Mouse (Mus musculus) forebrain, embryonic 12.5 days (tissue): ENCODE data around the gene Lhfpl2. TPM values are rescaled to one million over a fixed set of nuclear protein-coding genes. Genes with fewer than 3 reads are reported as not detected.
A peak's percentile ranks its signal among the peaks of the same experiment; 100 is the strongest.

Source experiments
- ATAC-seq: fragments of 200-750 bp; cut with Nextera tagmentation; 2 replicates; pipeline ENCODE4 v1.8.0; 2017; ENCODE audit warnings: moderate TSS enrichment; ENCODE audit not compliant: low FRiP score
- H3K27ac ChIP-seq: fragments of 300-500 bp; sonication (generic); 2 replicates; pipeline ENCODE4 v1.5.1; 2016; ENCODE audit warnings: mild to moderate bottlenecking
- H3K27me3 ChIP-seq: fragments of 300-500 bp; sonication (generic); 2 replicates; pipeline ENCODE4 v1.6.1; 2016; ENCODE audit warnings: mild to moderate bottlenecking
- H3K36me3 ChIP-seq: fragments of 300-500 bp; sonication (generic); replicated peaks from 2 replicates; pipeline ENCODE4 v1.6.1; 2016; ENCODE audit warnings: mild to moderate bottlenecking
- H3K4me1 ChIP-seq: fragments of 300-500 bp; sonication (generic); 2 replicates; pipeline ENCODE4 v1.6.1; 2016
- H3K4me2 ChIP-seq: fragments of 300-500 bp; sonication (generic); 2 replicates; pipeline ENCODE4 v1.6.1; 2016; ENCODE audit warnings: mild to moderate bottlenecking, moderate library complexity
- H3K4me3 ChIP-seq: fragments of 300-500 bp; sonication (generic); replicated peaks from 2 replicates; pipeline ENCODE4 v1.5.1; 2016; ENCODE audit warnings: mild to moderate bottlenecking
- H3K9ac ChIP-seq: fragments of 300-500 bp; sonication (generic); 2 replicates; pipeline ENCODE4 v1.6.1; 2016; ENCODE audit warnings: mild to moderate bottlenecking
- H3K9me3 ChIP-seq: fragments of 300-500 bp; sonication (generic); 2 replicates; pipeline ENCODE4 v1.6.1; 2016
- WGBS: fragments of 180-500 bp; shearing (Covaris S2); methylation state at CpG from one replicate; pipeline ENCODE4 v1.1.7; 2016; 5-methylcytosine and 5-hydroxymethylcytosine counted together
- polyA plus RNA-seq: library from polyadenylated mRNA; unstranded; fragments of >200 nt; fragmentation: Nextera tagmentation; extraction: Ambion mirVana; gene quantifications from 2 replicates; pipeline ENCODE4 v1.2.1, GENCODE M21; 2016

Lhfpl2 gene
- polyA plus RNA-seq, 1 experiment from 2014 or later, result 21.3 TPM

GRCm38 (mm10) chr13:94154512-94155296 is 97.1 kb downstream of the Lhfpl2 start:
- Histone ChIP-seq H3K27me3 (no peaks in the 10 kb centered on the region), H3K4me1 (peaks cover 21% of the 10 kb centered on the region), H3K36me3 (no peaks in the 10 kb centered on the region), H3K9ac (no peak overlapping the region), H3K9me3 (no peaks in the 10 kb centered on the region), H3K27ac (no peak overlapping the region), H3K4me3 (no peak overlapping the region), H3K4me2 (no peak overlapping the region)
- ATAC-seq, result no peak
- 90% methylated on average over 15 of the region's 15 CpGs for WGBS

- Histone ChIP-seq H3K9me3 (no peaks in the 10 kb centered on the region), H3K27ac (no peak overlapping the region), H3K4me1 (peaks cover 20% of the 10 kb centered on the region), H3K4me3 (no peak overlapping the region), H3K27me3 (no peaks in the 10 kb centered on the region), H3K4me2 (no peak overlapping the region), H3K36me3 (no peaks in the 10 kb centered on the region), H3K9ac (no peak overlapping the region)
- no peak for ATAC-seq
- 53% methylated on average over 9 of the region's 9 CpGs for WGBS
These were observed 98.2 kb downstream of the Lhfpl2 start for GRCm38 (mm10) chr13:94155657-94156429.

GRCm38 (mm10) chr13:94158864-94159477 is 101.4 kb downstream of the Lhfpl2 start:
- H3K4me2 ChIP-seq, result no peak overlapping the region
- no peaks in the 10 kb centered on the region for H3K27me3 ChIP-seq
- H3K9me3 ChIP-seq, result no peaks in the 10 kb centered on the region
- 0 out of 2 replicates have a peak overlapping the region, but pooled peaks have one; percentile 21 for H3K9ac ChIP-seq
- H3K4me1 ChIP-seq, result peaks cover 14% of the 10 kb centered on the region
- no peak overlapping the region for H3K4me3 ChIP-seq
- H3K27ac ChIP-seq, result 0 out of 2 replicates have a peak overlapping the region, but pooled peaks have one; percentile 25
- H3K36me3 ChIP-seq, result no peaks in the 10 kb centered on the region
- WGBS, result 55% methylated on average over 6 of the region's 6 CpGs
- ATAC-seq, result no peak; the same call in 1 of the 2 replicates

- Histone ChIP-seq H3K4me1 (peaks cover 14% of the 10 kb centered on the region), H3K9ac (no peak overlapping the region), H3K4me3 (no peak overlapping the region), H3K9me3 (no peaks in the 10 kb centered on the region), H3K27ac (no peak overlapping the region), H3K27me3 (no peaks in the 10 kb centered on the region), H3K36me3 (no peaks in the 10 kb centered on the region), H3K4me2 (no peak overlapping the region)
- 85% methylated on average over 7 of the region's 7 CpGs for WGBS
- ATAC-seq, result no peak
These were observed 102.1 kb downstream of the Lhfpl2 start for GRCm38 (mm10) chr13:94159478-94160220.

- H3K4me3 ChIP-seq, result no peak overlapping the region
- peaks cover 2% of the 10 kb centered on the region; the same call in 1 of the 2 replicates for H3K27me3 ChIP-seq
- WGBS, result 83% methylated on average over 6 of the region's 6 CpGs
- H3K36me3 ChIP-seq, result no peaks in the 10 kb centered on the region
- H3K4me2 ChIP-seq, result no peak overlapping the region
- no peak for ATAC-seq
- no peaks in the 10 kb centered on the region for H3K9me3 ChIP-seq
- H3K4me1 ChIP-seq, result peaks cover under 1% of the 10 kb centered on the region; the same call in 1 of the 2 replicates
- H3K27ac ChIP-seq, result no peak overlapping the region
- H3K9ac ChIP-seq, result no peak overlapping the region
These were observed 106.9 kb downstream of the Lhfpl2 start for GRCm38 (mm10) chr13:94164501-94164900.

- H3K4me3 ChIP-seq, result no peak overlapping the region
- no peaks in the 10 kb centered on the region for H3K36me3 ChIP-seq
- ATAC-seq, result no peak
- no peak overlapping the region for H3K4me2 ChIP-seq
- no peak overlapping the region for H3K27ac ChIP-seq
- H3K27me3 ChIP-seq, result peaks cover 23% of the 10 kb centered on the region
- H3K4me1 ChIP-seq, result peaks cover 3% of the 10 kb centered on the region; the same call in 1 of the 2 replicates
- WGBS, result 87% methylated on average over 5 of the region's 5 CpGs
- no peaks in the 10 kb centered on the region for H3K9me3 ChIP-seq
- no peak overlapping the region for H3K9ac ChIP-seq
These were observed 110.7 kb downstream of the Lhfpl2 start for GRCm38 (mm10) chr13:94168319-94168718.

GRCm38 (mm10) chr13:94169325-94169916 is 111.8 kb downstream of the Lhfpl2 start:
- Histone ChIP-seq H3K9me3 (no peaks in the 10 kb centered on the region), H3K36me3 (no peaks in the 10 kb centered on the region), H3K27me3 (peaks cover 33% of the 10 kb centered on the region), H3K4me2 (no peak overlapping the region), H3K9ac (no peak overlapping the region), H3K27ac (no peak overlapping the region), H3K4me3 (no peak overlapping the region), H3K4me1 (peaks cover 14% of the 10 kb centered on the region)
- 56% methylated on average over 6 of the region's 6 CpGs for WGBS
- ATAC-seq, result no peak

GRCm38 (mm10) chr13:94171612-94172011 is 114.0 kb downstream of the Lhfpl2 start:
- H3K9ac ChIP-seq, result no peak overlapping the region
- no peak overlapping the region for H3K4me2 ChIP-seq
- H3K27ac ChIP-seq, result no peak overlapping the region
- no peaks in the 10 kb centered on the region for H3K9me3 ChIP-seq
- 27% methylated on average over 5 of the region's 5 CpGs for WGBS
- H3K4me3 ChIP-seq, result no peak overlapping the region
- H3K36me3 ChIP-seq, result no peaks in the 10 kb centered on the region
- no peak for ATAC-seq
- H3K4me1 ChIP-seq, result peaks cover 24% of the 10 kb centered on the region
- H3K27me3 ChIP-seq, result peaks cover 48% of the 10 kb centered on the region

- Histone ChIP-seq H3K27ac (no peak overlapping the region), H3K27me3 (peaks cover 48% of the 10 kb centered on the region), H3K9me3 (no peaks in the 10 kb centered on the region), H3K4me2 (no peak overlapping the region), H3K9ac (no peak overlapping the region), H3K36me3 (no peaks in the 10 kb centered on the region), H3K4me1 (peaks cover 24% of the 10 kb centered on the region), H3K4me3 (no peak overlapping the region)
- 78% methylated on average over 15 of the region's 15 CpGs for WGBS
- ATAC-seq, result no peak
These were observed 115.1 kb downstream of the Lhfpl2 start for GRCm38 (mm10) chr13:94172533-94173310.

- Histone ChIP-seq H3K4me2 (peak overlapping the region; percentile 98), H3K9me3 (no peaks in the 10 kb centered on the region), H3K27me3 (peaks cover 48% of the 10 kb centered on the region), H3K4me3 (peak overlapping the region; percentile 55), H3K36me3 (no peaks in the 10 kb centered on the region), H3K27ac (no peak overlapping the region), H3K4me1 (peaks cover 28% of the 10 kb centered on the region), H3K9ac (peak overlapping the region; percentile 64)
- WGBS, result under 1% methylated on average over 47 of the region's 55 CpGs
- ATAC-seq, result peak; percentile 62
These were observed 116.3 kb downstream of the Lhfpl2 start for GRCm38 (mm10) chr13:94173633-94174576.
